ENCODE assay signal across 8 mouse cellular contexts in genomic region chr13:62785199-62786134, GRCm38 (mm10). TPM values are rescaled to one million over a fixed set of nuclear protein-coding genes. Genes with fewer than 3 reads are reported as not detected.
A peak's percentile ranks its signal among the peaks of the same experiment; 100 is the strongest.
DNase-seq lines count a peak whose midpoint lies in the region; ATAC-seq and TF ChIP-seq lines count a peak whose summit lies in the region.
"Not testable (repeated sequence)": the region's sequence is repeated elsewhere in the genome, so short reads cannot be mapped to it uniquely, and the experiment has no call there.

Gm5141 (minus strand) TSS chr13:62785808.

- not testable (repeated sequence) for TF ChIP-seq CTCF in left cerebral cortex, adult 2 months (IDR thresholded peaks at IDR 0.05)

- peak; percentile 100 for ATAC-seq in activated CD4-positive, CD25-positive, alpha-beta regulatory T cell, adult 4 months

- H3K4me3 ChIP-seq in left cerebral cortex, adult 2 months: peak within 1 kb of the TSS; percentile 67

- peak within 1 kb of the TSS; percentile 71 for H3K27ac ChIP-seq in left cerebral cortex, adult 2 months

- intact Hi-C loops in left cerebral cortex, adult 2 months (cut with DNase I): not testable (repeated sequence)

- peak; percentile 23 for DNase-seq in embryo, embryonic 10 days (ENCODE audit: low spot score)
- DNase-seq in gastrocnemius, postnatal 10 days: peak; percentile 9
- peak; percentile 73 for DNase-seq in induced T-regulatory cell, adult 2 months (ENCODE audit: low read depth)
- peak; percentile 55 to 66 for DNase-seq in left cerebral cortex, adult 2 months (ENCODE audit: extremely low spot score in 1 of 2, low spot score in 2 of 2)
- peak; percentile 35 to 57 for DNase-seq in lung, postnatal 4 days
- DNase-seq in retina, postnatal 1 day: peak; percentile 69
- peak; percentile 51 for DNase-seq in thymus, postnatal 4 days

RNA-seq across cellular contexts. Expression of gene Gm5141, which starts in this region (rescaled TPM):
- polyA plus RNA-seq in activated CD4-positive, CD25-positive, alpha-beta regulatory T cell, adult 4 months (2017; shearing (Covaris generic)): 1 to 10 TPM; 5.9 to 7.8 TPM
- total RNA-seq in gastrocnemius, postnatal 10 days (2021): 1 to 10 TPM; 1.1 to 1.5 TPM
- total RNA-seq in left cerebral cortex, adult 2 months (2021): 1 to 10 TPM; 5.4 to 7.3 TPM

Comparison
In these comparisons a context has a peak if more than half of its experiments do, and no peak if none do; other contexts are left out.
1. Peak in every context shown above with its lines: DNase-seq, ATAC-seq, H3K4me3 ChIP-seq and H3K27ac ChIP-seq.
2. DNase-seq: peak in every context shown above with its lines; median percentile 73 in induced T-regulatory cell, adult 2 months; 69 in retina, postnatal 1 day; 60 in left cerebral cortex, adult 2 months; 51 in thymus, postnatal 4 days; 46 in lung, postnatal 4 days; 23 in embryo, embryonic 10 days; 9 in gastrocnemius, postnatal 10 days.